Mouse (Mus musculus) intestine, postnatal 0 days (tissue): ENCODE measurements around the gene Shc3. TPM values are rescaled to one million over a fixed set of nuclear protein-coding genes. Genes with fewer than 3 reads are reported as not detected.

ENCODE experiments used
- ATAC-seq: fragments of 200-750 bp; cut with Nextera tagmentation; 2 replicates; pipeline ENCODE4 v1.8.0; 2017; ENCODE audit warnings: mild to moderate bottlenecking, moderate TSS enrichment, moderate library complexity
- H3K27ac ChIP-seq: fragments of 300-500 bp; sonication (generic); 2 replicates; pipeline ENCODE4 v1.5.1; 2014; ENCODE audit warnings: mild to moderate bottlenecking, low read depth, low read length, moderate library complexity
- H3K27me3 ChIP-seq: fragments of 300-500 bp; sonication (generic); replicated peaks from 2 replicates; pipeline ENCODE4 v1.6.1; 2014; ENCODE audit warnings: low read length, mixed read lengths; ENCODE audit not compliant: control insufficient read depth, insufficient read depth
- H3K36me3 ChIP-seq: fragments of 300-500 bp; sonication (generic); 2 replicates; pipeline ENCODE4 v1.6.1; 2014; ENCODE audit warnings: mild to moderate bottlenecking, moderate library complexity; ENCODE audit not compliant: control insufficient read depth, insufficient read depth
- H3K4me1 ChIP-seq: fragments of 300-500 bp; sonication (generic); replicated peaks from 2 replicates; pipeline ENCODE4 v1.6.1; 2014; ENCODE audit warnings: antibody characterized with exemption, low read length, mixed read lengths; ENCODE audit not compliant: control insufficient read depth, insufficient read depth
- H3K4me2 ChIP-seq: fragments of 300-500 bp; sonication (generic); replicated peaks from 2 replicates; pipeline ENCODE4 v1.6.1; 2014; ENCODE audit warnings: low read depth, mild to moderate bottlenecking, moderate library complexity
- H3K4me3 ChIP-seq: fragments of 300-500 bp; sonication (generic); 2 replicates; pipeline ENCODE4 v1.5.1; 2014; ENCODE audit warnings: low read depth, low read length
- H3K9ac ChIP-seq: fragments of 300-500 bp; sonication (generic); 2 replicates; pipeline ENCODE4 v1.6.1; 2014; ENCODE audit warnings: mild to moderate bottlenecking, low read depth, low read length
- H3K9me3 ChIP-seq: fragments of 300-500 bp; sonication (generic); 2 replicates; pipeline ENCODE4 v1.6.1; 2016; ENCODE audit warnings: mixed run types; ENCODE audit not compliant: control insufficient read depth
- CTCF ChIP-seq: sonication (generic); IDR thresholded peaks from 2 replicates; pipeline ENCODE4 v1.5.1; 2016; ENCODE audit warnings: low read depth, mild to moderate bottlenecking, control low read depth, antibody characterized with exemption, moderate library complexity
- WGBS: fragments of 180-500 bp; shearing (Covaris S2); extraction: QIAGEN DNeasy Blood & Tissue Kit; methylation state at CpG from one replicate; pipeline ENCODE4 v1.1.7; 2014; 5-methylcytosine and 5-hydroxymethylcytosine counted together
- polyA plus RNA-seq: library from polyadenylated mRNA; unstranded; fragments of >200 nt; fragmentation: Nextera tagmentation; extraction: Ambion mirVana; gene quantifications from 2 replicates; pipeline ENCODE4 v1.2.1, GENCODE M21; 2015

Shc3 gene
- polyA plus RNA-seq, 1 experiment from 2014 or later, result 0.17 TPM

DNA sequence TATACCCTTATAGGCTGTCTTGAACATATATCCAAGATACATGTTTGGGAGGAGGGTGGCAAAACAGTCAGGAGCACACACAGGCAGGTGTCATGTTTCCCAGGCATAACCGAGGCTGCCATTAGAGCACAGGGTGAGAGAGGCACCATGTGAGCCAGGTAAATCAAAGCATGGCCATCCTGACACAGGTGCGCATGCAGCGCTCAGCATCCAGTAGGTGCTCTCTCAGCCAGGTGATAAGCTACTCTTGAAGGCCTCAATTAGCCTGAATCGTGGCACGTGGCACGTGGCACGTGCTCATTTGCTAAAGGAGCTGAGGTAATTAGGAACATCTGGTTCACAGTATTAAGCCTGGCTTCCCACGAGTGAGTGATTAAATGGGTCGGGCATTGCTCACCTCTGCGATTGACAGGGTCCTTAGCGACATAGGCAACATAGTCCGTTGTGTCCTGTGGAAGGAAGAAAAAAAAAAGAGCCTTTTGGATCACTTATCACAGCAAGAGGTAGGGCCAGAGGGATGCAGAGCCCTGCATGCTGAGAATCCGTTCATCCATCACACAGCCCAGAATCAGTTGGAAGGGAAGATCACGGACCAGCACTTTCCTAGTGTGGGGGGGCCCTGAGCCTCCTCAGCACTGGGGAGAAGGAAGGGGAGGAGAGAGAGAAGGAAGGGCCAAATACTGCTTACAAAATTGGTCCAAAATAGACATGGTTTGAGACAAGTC, 102.9 kb downstream of the Shc3 start:
- Histone ChIP-seq H3K27ac (no peak overlapping the region), H3K4me2 (no peak overlapping the region), H3K9ac (no peak overlapping the region), H3K4me1 (no peaks in the 10 kb centered on the region), H3K27me3 (no peaks in the 10 kb centered on the region), H3K4me3 (no peak overlapping the region), H3K9me3 (no peaks in the 10 kb centered on the region), H3K36me3 (no peaks in the 10 kb centered on the region)
- no peak for TF ChIP-seq CTCF
- ATAC-seq, result no peak
- 79% methylated on average over 14 of the region's 14 CpGs for WGBS

DNA sequence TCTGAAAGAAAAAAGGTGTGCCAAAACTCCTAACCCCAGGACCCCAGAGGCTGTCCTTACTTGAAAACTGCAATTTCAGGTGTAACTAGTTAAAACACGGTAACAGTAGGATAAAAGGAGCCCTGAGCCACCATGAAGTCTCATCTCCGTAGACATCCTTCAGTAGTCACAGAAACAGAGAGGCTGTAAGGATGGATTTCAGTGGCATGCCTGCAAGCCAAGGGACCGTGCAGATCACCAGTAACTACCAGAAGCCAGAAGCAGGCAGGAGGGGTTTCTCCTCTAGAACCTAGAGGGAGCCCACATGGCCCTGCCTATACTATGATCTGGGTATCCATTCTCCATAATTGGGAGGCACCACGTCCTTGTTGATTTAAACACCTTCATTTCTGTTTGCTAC, 104.9 kb downstream of the Shc3 start:
- Histone ChIP-seq H3K36me3 (no peaks in the 10 kb centered on the region), H3K4me3 (no peak overlapping the region), H3K27me3 (no peaks in the 10 kb centered on the region), H3K4me1 (no peaks in the 10 kb centered on the region), H3K4me2 (no peak overlapping the region), H3K27ac (no peak overlapping the region), H3K9me3 (no peaks in the 10 kb centered on the region), H3K9ac (no peak overlapping the region)
- ATAC-seq, result no peak
- WGBS, result 66% methylated on average over 4 of the region's 4 CpGs
- TF ChIP-seq CTCF, result no peak

DNA sequence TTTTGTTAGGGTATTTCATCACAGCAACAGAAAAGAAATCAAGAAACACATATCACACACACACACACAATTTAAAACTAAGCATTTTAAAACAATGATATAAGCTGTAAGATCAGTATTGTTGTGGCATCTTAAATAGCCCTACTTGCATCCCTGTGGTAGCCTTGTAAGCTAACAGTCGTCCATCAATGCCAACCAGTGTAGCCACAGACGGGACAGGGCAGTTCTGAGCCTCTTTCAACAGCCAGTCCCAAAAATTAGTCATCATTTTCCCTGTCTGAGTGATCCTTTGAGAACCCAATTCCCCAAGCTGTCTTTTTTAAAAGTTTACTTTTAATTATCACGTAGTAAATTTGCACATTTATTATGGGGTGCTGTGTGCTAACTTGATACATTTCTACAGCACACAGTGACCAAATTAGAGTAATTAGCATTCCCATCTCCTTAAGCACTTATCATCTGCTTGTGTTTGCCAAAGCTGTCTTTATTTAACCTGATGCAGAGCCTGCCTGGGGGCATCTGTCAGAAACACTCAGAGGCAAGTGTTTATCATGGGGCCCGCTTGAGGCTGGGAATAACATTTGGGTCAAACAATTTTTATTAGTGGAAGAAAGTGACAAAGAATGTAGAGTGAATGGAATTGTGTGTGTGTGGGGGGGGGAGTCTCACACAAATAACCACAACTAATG, 112.9 kb downstream of the Shc3 start:
- no peak for ATAC-seq
- no peak for TF ChIP-seq CTCF
- no peak overlapping the region for H3K27ac ChIP-seq

DNA sequence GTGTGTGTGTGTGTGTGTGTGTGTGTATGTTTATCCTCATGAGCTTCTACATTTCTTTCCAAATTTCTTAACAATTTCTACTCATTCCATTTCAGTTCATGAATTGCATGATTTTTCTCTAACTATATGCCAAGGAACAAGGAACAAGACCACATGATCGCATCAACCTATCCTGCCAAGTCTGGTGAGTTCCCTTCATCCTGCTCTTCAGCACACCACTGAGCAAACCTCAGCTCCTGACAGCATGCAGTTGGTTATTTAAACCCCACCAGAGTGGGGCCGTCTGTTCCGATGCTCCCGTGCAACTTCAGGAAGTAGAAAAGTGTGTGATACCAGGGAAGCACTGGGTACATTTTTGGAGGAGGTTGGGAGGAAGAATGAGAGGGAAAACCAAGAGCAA, 122.7 kb downstream of the Shc3 start:
- H3K36me3 ChIP-seq, result no peaks in the 10 kb centered on the region
- no peaks in the 10 kb centered on the region for H3K4me1 ChIP-seq
- no peak overlapping the region for H3K4me3 ChIP-seq
- 58% methylated on average over 4 of the region's 4 CpGs for WGBS
- H3K27me3 ChIP-seq, result no peaks in the 10 kb centered on the region
- H3K27ac ChIP-seq, result no peak overlapping the region
- H3K9ac ChIP-seq, result no peak overlapping the region
- H3K9me3 ChIP-seq, result no peaks in the 10 kb centered on the region
- H3K4me2 ChIP-seq, result no peak overlapping the region
- ATAC-seq, result no peak
- no peak for TF ChIP-seq CTCF

More for the DNA sequence above, 112.9 kb downstream of the Shc3 start:
- 21% methylated on average over 4 of the region's 4 CpGs for WGBS
- Histone ChIP-seq H3K9me3 (no peaks in the 10 kb centered on the region), H3K4me1 (no peaks in the 10 kb centered on the region), H3K4me2 (no peak overlapping the region), H3K9ac (no peak overlapping the region), H3K27me3 (no peaks in the 10 kb centered on the region), H3K4me3 (no peak overlapping the region), H3K36me3 (no peaks in the 10 kb centered on the region)

DNA sequence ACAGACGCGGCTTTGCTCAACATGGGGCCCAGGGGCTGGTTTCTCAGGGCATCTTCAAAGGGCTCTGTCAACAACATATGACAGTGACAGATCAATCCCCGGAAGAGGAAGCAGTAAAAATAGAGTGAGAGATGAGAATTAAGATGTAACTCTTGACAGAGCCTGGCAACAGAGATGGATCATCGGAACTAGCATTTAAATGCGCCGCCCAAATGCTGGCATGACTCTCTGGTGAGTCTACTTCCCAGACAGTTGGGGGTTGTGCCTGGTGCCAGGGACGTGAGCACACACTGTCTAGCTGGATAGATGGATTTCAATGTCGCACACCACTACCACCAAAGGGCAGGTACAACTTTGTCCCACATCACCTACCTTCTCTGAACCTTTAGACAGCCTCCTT, 126.3 kb downstream of the Shc3 start:
- no peaks in the 10 kb centered on the region for H3K36me3 ChIP-seq
- no peaks in the 10 kb centered on the region for H3K4me1 ChIP-seq
- ATAC-seq, result no peak
- no peak overlapping the region for H3K4me3 ChIP-seq
- no peak overlapping the region for H3K9ac ChIP-seq
- no peak overlapping the region for H3K4me2 ChIP-seq
- 84% methylated on average over 8 of the region's 8 CpGs for WGBS
- H3K27me3 ChIP-seq, result no peaks in the 10 kb centered on the region
- no peaks in the 10 kb centered on the region for H3K9me3 ChIP-seq
- H3K27ac ChIP-seq, result no peak overlapping the region
- TF ChIP-seq CTCF, result no peak

DNA sequence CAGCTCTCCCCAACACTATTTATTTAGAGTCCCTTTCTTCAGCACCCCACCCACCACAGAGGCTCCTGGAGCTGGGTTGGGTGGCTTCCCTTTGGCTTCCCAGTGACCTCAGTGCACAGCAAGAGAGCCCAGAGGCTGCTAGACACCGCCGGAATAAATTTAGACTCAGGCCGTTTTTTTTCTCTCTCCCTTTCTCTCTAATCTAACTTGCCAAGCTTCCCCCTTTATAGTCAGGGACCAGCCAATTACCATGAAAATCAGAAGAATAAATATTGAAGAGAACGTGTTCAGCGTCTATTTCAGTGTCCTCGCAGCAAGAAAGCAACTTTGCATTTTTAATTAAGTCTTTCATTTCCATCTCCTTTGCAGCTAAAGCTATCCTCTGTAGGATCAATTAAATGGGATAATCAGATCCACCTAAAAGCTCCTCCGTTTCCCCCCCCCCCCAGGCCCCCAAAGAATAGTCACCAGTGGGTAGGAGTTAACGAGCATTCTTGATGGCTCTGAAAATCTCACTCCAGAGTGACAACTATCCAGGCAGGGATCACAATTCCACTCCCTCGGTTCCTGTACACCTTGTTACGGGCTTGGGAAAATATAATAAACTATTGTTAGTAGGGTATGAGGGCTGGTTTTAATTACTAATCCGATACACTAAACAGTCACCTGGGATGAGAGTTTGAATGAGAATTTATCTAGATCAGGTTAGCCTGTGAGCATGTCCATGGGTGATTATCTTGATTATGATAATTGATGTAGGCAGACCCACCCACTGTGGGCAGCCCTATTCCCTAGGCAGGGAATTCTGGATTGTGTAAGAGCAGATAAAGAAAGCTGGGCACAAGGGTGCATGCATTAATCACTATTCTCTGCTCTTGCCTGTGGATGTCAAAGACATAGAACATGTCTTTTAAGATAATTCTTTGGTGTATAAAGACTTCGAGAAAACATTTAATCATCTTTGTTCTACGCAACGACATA, 131.8 kb downstream of the Shc3 start:
- no peak overlapping the region for H3K9ac ChIP-seq
- ATAC-seq, result no peak
- H3K36me3 ChIP-seq, result no peaks in the 10 kb centered on the region
- no peaks in the 10 kb centered on the region for H3K9me3 ChIP-seq
- H3K27me3 ChIP-seq, result no peaks in the 10 kb centered on the region
- H3K4me2 ChIP-seq, result no peak overlapping the region
- no peak for TF ChIP-seq CTCF
- H3K4me3 ChIP-seq, result no peak overlapping the region
- WGBS, result 86% methylated on average over 14 of the region's 14 CpGs
- no peaks in the 10 kb centered on the region for H3K4me1 ChIP-seq
- H3K27ac ChIP-seq, result no peak overlapping the region
